Mouse (Mus musculus): ENCODE results near the gene Gm17555.
"Not testable (repeated sequence)": the region's sequence is repeated elsewhere in the genome, so short reads cannot be mapped to it uniquely, and the experiment has no call there.

Gm17555 gene

DNA sequence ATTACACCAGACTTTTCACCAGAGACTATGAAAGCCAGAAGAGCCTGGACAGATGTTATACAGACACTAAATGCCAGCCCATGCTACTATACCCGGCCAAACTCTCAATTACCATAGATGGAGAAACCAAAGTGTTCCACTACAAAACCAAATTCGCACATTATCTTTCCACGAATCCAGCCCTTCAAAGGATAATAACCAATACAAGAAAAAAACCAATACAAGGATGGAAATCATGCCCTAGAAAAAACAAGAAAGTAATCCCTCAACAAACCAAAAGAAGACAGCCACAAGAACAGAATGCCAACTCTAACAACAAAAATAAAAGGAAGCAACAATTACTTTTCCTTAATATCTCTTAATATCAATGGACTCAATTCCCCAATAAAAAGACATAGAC is at the start of gene Gm17555:
Gene Gm17555, plus strand, starts transcription at position 301 of the 400 bp plus-strand sequence.
- not testable (repeated sequence) for DNase-seq

DNA sequence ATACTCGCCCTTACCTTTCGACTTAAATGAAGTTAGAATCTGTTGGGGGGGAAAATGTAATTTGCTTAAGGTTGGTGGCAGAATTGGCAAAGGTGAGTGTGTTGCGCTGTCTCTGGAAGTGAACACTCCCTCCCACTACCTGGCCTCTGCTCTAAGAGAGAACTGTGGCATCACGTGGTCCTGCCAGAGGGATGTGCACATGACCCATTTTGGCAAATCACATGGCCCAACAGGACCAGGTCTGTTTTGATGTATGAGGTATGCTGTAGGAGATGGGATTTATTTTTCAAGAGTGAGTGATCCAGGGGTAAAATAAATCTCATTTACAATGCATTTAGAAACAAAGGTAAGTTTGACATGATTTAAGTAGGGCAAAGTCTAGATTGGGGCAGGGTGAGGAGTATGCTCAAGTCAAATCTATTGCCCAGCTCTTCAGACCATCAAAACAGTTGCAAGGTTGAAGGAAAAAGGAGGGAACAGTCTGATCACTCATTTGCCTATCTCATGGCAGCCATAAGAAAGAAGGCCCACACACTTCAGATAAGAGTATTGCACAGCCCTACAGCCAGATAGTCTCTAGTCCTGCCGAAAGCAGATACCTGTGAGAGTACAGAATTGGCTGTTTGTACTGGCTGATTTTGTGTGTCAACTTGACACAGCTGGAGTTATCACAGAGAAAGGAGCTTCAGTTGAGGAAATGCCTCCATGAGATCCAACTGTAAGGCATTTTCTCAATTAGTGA is 49.5 kb upstream of the Gm17555 start:
- no peak for DNase-seq

DNA sequence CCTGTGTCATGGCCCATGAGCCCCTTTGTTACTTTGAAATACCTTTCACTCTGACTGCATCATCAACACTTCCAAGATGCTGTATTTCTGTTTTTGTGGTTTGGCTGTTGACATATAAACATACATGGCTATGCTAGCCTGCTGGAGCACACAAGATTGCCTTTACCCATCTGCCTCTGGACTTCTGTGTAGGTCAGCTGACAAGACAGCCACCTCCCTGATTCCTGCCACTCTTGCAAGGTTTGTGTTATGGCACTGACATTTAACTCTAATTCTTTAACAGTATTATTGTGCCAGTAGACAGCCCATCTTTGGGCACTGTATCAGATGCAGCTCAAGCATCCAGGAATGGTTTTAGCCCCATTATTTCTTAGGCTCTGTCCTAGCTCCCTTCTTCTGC is 48.6 kb upstream of the Gm17555 start:
- no peak for DNase-seq

DNA sequence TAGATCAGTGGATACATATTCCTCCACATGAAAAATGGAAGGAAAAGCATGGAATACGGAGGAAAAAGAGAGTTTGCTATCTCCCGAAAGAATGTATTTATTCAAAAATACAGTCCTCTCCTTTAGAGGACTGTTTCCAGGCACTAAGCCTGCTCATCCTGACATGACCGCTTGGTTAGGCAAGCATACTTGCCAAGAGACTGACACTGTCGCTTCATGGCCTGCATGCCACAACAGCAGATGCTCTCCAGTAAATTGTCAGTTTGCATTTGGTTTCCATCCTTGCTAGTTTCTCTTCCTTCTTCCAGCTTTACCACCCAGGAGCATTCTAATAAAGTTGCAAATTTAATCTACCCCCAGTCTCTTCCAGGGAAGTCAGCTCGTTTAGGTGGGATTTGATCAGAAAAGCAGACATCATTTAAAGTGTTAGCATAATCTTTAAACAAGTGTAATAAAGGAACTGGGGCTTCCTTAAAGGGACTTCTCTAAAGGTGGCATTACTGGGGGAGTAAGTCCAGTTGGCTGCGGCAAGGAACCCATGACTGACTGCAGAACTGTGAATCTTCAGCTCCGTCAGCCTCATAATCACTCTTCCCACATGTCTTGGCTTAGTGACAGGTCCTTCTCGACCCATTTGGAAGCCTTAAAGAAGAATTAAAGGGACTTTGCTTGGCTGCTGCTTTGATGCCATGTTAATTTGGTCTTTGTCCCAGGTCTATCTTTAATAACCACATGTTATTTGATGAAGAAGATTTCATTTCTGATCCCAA is 47.9 kb upstream of the Gm17555 start:
- DNase-seq, result no peak

DNA sequence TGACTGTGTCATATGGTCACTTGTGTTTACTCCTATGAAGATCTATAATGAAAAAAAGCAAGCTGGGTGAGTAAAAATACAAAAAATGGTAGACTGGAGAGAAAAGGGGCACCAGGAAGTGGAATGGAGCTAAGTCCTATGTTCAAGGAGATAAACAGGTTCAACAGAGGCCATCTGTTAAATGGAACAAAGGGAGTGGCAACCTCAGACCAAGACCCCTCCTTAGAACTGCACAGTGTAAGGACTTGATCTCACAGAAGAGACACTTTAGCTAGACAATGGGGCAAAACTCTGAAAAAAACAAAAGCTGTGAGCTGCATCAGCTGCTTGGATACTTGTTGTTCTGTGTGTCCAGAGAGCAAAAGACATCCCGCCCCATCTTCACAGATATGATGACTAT is 43.5 kb upstream of the Gm17555 start:
- DNase-seq, result no peak

DNA sequence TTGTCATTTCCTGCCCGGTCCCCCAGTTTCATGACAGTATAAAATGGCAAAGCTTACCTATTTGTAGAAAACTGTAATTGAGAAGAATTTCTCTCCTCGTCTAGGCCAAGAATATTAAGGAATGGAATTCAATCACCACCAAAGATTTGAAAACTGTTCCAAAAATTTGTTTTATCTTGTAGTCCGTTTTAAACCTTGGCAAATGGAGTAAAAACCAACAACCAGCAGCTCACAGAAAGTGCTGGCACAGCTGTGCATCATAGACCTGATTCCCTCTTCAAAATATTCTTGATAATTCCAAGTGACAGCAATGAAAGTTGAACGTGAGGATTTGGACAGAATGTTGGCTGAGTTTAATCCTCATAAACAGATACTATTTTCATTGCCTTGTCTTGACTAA is 23.6 kb upstream of the Gm17555 start:
- no peak for DNase-seq

DNA sequence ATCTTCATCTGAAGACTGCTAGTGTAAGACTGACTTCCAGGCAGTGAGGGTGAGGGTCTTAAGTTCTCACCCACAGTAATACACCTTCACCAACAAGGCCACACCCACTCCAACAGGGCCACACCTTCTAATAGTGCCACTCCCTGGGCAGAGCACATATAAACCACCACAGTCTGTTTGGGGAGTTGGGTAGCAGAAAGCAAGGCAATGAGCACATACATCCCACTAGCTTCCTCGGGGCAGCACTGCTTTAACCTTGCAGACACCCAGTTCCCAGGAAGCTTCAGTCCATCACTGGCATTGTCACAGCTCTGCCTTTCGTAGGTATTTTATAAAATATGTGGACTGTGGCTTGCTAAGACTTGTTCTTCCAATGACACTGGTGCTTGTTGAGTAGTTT is 22.8 kb upstream of the Gm17555 start:
- DNase-seq, result no peak

DNA sequence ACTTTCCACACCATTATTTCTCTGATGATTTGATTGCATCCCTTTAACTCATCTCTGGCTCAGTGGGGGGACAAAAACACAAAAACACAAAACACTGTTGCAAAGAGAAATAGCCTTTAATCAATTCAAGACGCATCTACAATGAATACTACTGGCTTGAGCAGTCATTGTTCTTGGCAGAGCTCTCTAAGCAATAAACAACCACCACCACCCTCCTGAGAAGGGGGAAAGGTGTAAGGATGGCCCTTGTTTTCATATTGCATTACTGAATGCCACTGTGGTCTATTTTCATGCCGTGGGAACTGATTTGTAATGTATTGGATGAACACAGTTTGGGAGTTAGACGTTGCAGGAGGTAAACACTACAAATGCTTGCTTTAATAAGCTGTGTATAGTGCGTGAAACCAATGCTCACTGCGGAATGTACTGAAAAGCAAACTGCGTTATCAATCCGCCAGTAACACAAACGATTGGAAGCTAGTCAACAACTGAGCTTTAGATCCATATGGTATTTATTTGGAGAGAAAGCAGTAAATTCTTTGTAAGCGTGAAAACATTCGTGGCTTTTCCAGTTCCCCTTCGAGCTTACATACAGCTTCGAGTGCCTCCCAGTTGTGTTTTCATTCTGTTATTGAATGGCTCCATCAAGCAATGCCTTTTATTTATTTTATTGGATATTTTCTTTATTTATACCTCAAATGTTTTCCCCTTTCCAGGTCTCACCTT is 19.1 kb upstream of the Gm17555 start:
- DNase-seq, result no peak

DNA sequence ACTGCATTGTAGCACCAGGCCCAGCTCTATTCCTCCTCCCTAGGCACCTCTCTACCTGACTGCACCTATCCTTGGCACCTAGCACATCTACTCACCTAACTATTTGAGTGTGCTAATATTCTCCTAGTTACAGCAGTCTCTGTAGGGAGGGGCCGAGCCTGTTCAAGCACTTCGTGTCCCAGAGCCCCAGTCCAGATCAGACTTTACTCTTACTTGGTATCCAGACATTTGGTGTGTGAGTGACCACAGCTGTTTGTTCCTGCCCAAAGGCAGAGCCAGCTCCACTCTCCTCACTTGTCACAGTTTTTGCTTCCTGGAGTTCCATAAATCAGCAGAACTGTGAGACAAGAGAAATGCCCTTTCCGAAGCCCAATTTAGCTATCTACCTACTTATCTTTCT is 15.9 kb upstream of the Gm17555 start:
- no peak for DNase-seq

DNA sequence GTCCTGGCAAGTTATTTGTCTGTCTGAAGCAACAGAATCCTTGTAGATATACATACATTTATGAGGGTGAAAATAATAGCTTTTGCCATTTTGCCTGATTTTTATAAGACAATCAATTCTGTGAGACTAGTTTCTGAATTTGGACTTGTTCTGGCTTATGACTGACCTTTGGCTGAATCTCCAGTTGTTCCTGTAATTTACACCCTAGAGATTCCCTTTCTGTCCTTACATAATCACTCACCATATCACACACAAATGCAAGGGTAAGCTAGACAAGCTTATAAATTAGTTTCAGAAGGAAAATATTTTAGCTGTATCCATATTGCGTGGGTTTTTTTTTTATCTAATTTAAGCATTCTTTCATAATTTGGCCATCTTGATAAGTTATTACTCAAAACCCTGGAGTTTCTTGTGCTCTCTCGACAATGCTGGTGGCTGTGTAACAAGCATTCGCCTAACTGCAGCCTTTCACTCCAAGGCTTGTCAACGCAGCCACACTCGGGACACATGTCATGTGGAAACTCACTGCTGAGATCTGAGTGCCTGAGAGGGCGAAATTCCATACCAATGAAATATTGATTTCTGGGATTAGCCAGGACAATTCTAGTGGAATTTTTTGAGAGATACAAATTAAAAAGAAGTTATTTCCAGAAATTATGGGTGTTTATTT is 3.8 kb upstream of the Gm17555 start:
- DNase-seq, result no peak

DNA sequence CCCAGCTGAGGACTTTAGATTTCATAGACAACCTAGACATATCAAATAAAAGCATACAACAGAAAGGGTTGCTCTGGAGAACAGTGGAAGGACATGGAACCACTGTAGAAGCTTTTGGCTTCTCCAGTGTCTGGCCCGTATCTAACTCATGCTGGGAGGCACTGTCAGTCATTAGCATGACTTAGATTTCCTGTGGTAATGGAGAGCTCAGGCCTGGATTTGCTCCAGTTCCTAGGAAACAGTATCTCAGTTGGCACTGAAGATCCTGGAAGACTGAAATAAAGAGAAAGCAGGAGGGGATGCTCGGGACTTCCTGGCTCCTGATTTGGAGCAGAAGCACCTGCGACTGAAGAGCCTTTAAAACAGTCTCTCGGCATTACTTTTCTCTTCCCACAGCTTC is 12.7 kb downstream of the Gm17555 start:
- no peak for DNase-seq

DNA sequence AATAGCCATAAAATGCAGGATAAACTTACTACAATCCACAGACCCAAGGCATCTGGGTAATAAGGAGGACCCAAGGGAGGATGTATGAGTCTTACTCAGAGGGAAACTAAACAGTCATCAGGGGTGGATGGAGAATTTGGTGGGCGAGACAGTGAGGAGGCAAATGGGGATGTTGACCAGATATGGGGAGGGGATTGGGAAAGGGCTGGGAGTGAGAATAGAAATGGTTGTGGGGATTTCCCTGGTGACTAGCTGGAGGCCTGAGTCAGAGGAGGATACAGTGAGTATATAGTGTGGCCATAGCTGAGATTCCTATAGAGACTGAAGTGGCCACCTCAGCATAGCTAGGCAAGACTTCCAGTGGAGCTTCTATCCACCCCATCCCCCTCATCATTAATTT is 16.8 kb downstream of the Gm17555 start:
- DNase-seq, result no peak

DNA sequence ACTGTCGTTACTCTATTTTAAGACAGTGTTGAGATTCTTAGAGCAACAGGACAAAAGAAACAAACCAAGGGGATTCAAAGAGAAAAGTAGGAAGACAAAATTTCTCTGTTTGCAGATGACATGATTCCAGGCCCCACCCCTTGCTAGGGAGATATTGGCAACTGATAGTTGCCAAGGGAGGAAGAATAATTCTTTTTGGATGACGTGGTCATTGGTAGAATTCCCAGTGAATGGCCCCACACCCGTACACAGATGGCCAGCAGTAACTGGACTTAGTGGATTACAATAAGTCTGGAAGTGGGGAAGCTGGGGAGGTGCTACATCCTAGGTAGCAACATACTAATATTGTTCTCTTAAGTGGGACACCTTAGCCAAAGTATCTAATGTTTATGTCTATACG is 22.0 kb downstream of the Gm17555 start:
- no peak for DNase-seq

DNA sequence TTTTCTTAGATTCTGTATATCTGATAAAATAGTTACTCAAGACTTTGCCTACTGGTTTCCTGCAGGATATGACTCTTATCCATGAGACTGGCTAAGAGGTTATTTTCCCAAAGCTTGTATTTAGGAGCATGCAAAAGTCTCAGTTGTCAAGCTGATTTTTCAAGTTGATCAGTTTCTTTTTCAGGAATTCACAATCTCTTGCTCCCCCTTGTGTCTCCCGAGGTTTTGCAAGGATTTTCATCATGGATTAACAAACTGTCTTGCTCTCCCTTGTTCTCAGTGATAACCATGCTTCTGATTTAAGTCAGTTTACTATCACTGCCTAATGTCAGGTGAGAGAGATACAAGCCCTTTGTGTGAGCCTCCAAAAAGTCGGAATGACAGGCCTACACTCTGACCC is 30.5 kb downstream of the Gm17555 start:
- DNase-seq, result no peak

DNA sequence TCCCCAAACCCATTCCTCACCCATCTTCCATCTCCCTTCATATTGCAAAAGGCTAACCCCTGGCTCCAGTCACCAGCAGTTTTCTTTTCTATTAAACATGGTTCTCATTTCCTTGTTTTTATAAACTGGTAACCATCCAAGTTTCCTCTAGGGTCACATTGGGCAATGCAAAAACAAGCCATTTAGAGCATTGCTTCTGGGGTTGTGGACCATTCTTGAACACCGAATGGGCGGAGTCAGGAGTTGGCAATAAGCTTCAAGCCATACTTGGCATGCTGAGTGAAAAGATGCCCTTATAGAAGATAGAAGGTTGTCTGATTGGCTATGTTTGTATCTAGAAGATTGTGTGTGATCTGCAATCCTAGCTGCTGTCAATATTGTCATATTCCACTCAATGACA is 33.6 kb downstream of the Gm17555 start:
- DNase-seq, result no peak

DNA sequence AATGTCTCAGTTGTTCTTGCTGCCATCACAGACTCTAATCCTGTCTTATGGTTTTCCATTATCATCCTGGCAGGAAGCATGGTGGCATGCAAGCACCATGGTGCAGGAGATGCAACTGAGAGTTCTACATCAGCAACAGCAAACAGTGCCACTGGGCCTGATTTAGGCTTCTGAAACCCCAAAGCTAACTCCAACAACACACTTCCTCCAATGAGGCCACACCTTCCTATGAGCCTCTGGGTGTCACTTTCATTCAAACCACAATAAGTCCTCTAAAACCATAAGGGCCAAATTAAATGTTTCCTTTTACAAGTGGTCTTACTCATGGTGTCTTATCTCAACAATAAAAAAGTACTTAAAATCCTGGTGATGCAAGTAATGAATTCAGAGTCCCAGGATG is 37.3 kb downstream of the Gm17555 start:
- DNase-seq, result no peak

Measured in B cell, adult 2 months (primary cell).